Mouse (Mus musculus): Measurements from ENCODE around the gene Olfr851. TPM values are rescaled to one million over a fixed set of nuclear protein-coding genes. Genes with fewer than 3 reads are reported as not detected.

The Olfr851 gene
- total RNA-seq (2021): not detected
- long read RNA-seq, experiment 1: 0 reads
- long read RNA-seq, experiment 2: 0 reads

GRCm38 (mm10) chr9:19492995-19493394, at the start of gene Olfr851:
TSS of gene Olfr851 (plus strand) at chr9:19493295.
- no peak for DNase-seq

GRCm38 (mm10) chr9:19478148-19478547, 14.9 kb upstream of the Olfr851 start, which contains the start of gene Olfr850:
TSS of gene Olfr850 (minus strand) at chr9:19478248.
- DNase-seq: no peak

DNA sequence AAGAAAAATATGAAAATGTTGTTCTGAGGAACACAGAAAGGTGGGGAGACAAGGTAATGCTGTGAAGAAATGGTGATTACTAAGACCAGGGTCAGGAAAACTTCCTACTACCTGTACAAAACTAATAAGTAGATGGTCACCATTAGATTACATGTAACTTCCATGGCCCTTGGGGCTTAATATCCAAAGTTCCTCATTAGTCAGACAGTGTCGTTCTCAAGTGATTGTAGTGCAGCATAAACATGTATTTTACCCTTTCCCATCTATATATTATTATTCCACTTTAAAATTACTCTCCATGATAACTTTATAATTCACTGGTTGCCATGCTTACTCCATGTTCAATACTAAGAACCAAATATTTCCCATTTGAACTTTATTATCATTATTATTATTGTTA, 47.9 kb downstream of the Olfr851 start, which contains the start of gene Olfr853:
Gene Olfr853 (minus strand): TSS at position 101 of the 400 bp plus-strand sequence.
- DNase-seq: no peak

Other genes with a start within 250 kb of the Olfr851 start
- not detected for gene Olfr843, start 241.3 kb upstream of the Olfr851 start, total RNA-seq (2021)
- gene Olfr844, start 176.9 kb upstream of the Olfr851 start, total RNA-seq (2021): not detected
- gene Olfr845, start 156.8 kb upstream of the Olfr851 start, total RNA-seq (2021): not detected
- gene Olfr846, start 129.3 kb upstream of the Olfr851 start, total RNA-seq (2021): not detected
- gene Olfr847, start 114.6 kb upstream of the Olfr851 start, total RNA-seq (2021): not detected
- gene Olfr849, start 53.0 kb upstream of the Olfr851 start, total RNA-seq (2021): not detected
- not detected for gene Olfr850, start 15.0 kb upstream of the Olfr851 start, total RNA-seq (2021)
- gene Olfr853, start 47.8 kb downstream of the Olfr851 start, total RNA-seq (2021): not detected
- not detected for gene Olfr854, start 74.1 kb downstream of the Olfr851 start, total RNA-seq (2021)
- gene Olfr855, start 89.3 kb downstream of the Olfr851 start, total RNA-seq (2021): not detected
- gene Zfp317, start 128.8 kb downstream of the Olfr851 start, total RNA-seq (2021): 10 to 100 TPM; 10.8 to 13.3 TPM
- gene Olfr857, start 216.1 kb downstream of the Olfr851 start, total RNA-seq (2021): not detected

Data from gastrocnemius, postnatal 10 days (tissue).